Mouse (Mus musculus): ENCODE data around the gene Grap. TPM values are rescaled to one million over a fixed set of nuclear protein-coding genes. Genes with fewer than 3 reads are reported as not detected.
A peak's percentile ranks its signal among the peaks of the same experiment; 100 is the strongest.

Grap gene
- polyA plus RNA-seq, 1 experiment from 2014 or later: 9.3 TPM

GRCm38 (mm10) chr11:61687595-61687994 is 34.5 kb downstream of the Grap start:
- ATAC-seq (replicated peaks; ENCODE audit: insufficient number of reproducible peaks, insufficient read depth, low FRiP score, low read depth): 0 out of 2 replicates have a peak, but pooled peaks have one; percentile 21
- WGBS: 43% methylated on average over 2 of the region's 2 CpGs
- no peak overlapping the region for H3K27ac ChIP-seq

DNA sequence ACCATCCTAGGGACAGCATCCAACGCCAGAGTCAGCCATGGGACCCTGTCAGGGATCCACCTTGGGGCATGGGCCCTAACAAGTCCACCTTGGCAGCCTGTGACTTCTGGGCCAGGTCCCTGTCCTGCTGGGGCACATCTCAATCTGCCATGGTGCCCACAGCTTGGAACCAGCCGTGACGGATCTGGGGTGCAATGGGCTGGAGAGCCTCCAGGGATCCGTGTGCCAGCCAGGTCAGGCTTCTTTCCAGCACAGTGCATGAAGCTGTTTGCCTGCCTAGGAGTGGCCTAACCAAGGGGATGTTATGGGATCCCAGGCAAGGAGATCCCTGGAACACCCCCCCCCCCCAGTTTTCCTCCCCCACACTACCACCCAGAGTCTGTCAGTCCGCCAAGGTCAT is 39.9 kb downstream of the Grap start:
- Histone ChIP-seq H3K27ac (no peak overlapping the region), H3K9me3 (replicated peaks) (no peaks in the 10 kb centered on the region), H3K4me1 (replicated peaks) (peaks cover 18% of the 10 kb centered on the region), H3K27me3 (no peaks in the 10 kb centered on the region), H3K4me3 (no peak overlapping the region), H3K4me2 (no peak overlapping the region), H3K36me3 (no peaks in the 10 kb centered on the region), H3K9ac (no peak overlapping the region)
- no peak for ATAC-seq (replicated peaks; ENCODE audit: insufficient number of reproducible peaks, insufficient read depth, low FRiP score, low read depth)
- WGBS: 83% methylated on average over 5 of the region's 5 CpGs

More at GRCm38 (mm10) chr11:61687595-61687994, 34.5 kb downstream of the Grap start:
- peaks cover 61% of the 10 kb centered on the region for H3K4me1 ChIP-seq (replicated peaks)
- peaks cover 24% of the 10 kb centered on the region for H3K27me3 ChIP-seq
- no peaks in the 10 kb centered on the region for H3K36me3 ChIP-seq
- no peaks in the 10 kb centered on the region for H3K9me3 ChIP-seq (replicated peaks)
- no peak overlapping the region for H3K4me3 ChIP-seq
- no peak overlapping the region for H3K9ac ChIP-seq
- H3K4me2 ChIP-seq: no peak overlapping the region

DNA sequence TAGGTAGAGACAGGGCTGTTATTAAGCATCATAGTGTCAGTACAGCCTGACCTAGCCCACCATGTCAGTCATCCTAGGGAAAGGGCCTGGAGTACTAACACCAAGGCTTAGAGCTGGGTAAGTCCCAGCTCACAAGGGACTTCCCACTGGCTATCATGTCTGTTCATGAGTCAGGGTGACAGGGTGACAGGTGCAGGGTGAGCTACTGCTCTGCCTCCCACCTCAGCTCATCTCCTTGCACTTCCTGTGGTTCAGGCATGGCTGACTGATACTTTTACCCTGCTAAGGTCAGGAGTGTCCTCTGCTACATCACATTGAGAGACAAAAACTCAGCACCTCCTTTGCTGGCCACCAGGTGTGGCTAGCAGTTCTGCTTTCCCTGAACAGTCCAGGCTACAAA is 45.8 kb downstream of the Grap start:
- no peak for ATAC-seq (replicated peaks; ENCODE audit: insufficient number of reproducible peaks, insufficient read depth, low FRiP score, low read depth)
- H3K4me3 ChIP-seq: no peak overlapping the region

DNA sequence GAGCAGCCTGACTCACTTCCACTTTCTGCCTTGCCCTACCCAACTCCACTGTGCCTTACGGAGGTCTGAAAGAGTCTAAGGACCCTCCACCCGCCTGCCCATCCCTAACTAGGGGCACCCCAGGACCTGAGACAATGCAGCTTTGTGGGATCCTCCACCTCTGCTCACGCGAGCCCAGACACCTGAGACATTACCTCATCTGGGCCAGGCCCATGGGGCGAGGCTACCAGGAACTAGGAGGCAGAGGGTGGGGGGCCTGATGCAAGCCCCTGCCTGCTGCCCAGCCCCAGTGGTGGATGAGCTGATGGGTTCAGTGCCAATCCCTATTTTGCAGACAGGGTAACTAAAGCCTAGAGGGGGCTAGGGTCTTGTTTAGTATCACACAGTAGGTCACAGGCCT is 46.4 kb downstream of the Grap start:
- H3K36me3 ChIP-seq: no peaks in the 10 kb centered on the region
- H3K9me3 ChIP-seq (replicated peaks): no peaks in the 10 kb centered on the region
- no peaks in the 10 kb centered on the region for H3K27me3 ChIP-seq
- H3K4me1 ChIP-seq (replicated peaks): 0 out of 2 replicates have a peak, but pooled peaks cover 3% of the 10 kb centered on the region
- 84% methylated on average over 5 of the region's 5 CpGs for WGBS
- no peak overlapping the region for H3K4me2 ChIP-seq
- no peak overlapping the region for H3K9ac ChIP-seq
- H3K4me3 ChIP-seq: no peak overlapping the region
- no peak overlapping the region for H3K27ac ChIP-seq
- ATAC-seq (replicated peaks; ENCODE audit: insufficient number of reproducible peaks, insufficient read depth, low FRiP score, low read depth): no peak

More for the DNA sequence above, 45.8 kb downstream of the Grap start:
- 0 out of 2 replicates have a peak, but pooled peaks cover 3% of the 10 kb centered on the region for H3K4me1 ChIP-seq (replicated peaks)
- no peak overlapping the region for H3K4me2 ChIP-seq
- no peak overlapping the region for H3K27ac ChIP-seq
- H3K27me3 ChIP-seq: no peaks in the 10 kb centered on the region
- no peaks in the 10 kb centered on the region for H3K36me3 ChIP-seq
- no peak overlapping the region for H3K9ac ChIP-seq
- no peaks in the 10 kb centered on the region for H3K9me3 ChIP-seq (replicated peaks)

DNA sequence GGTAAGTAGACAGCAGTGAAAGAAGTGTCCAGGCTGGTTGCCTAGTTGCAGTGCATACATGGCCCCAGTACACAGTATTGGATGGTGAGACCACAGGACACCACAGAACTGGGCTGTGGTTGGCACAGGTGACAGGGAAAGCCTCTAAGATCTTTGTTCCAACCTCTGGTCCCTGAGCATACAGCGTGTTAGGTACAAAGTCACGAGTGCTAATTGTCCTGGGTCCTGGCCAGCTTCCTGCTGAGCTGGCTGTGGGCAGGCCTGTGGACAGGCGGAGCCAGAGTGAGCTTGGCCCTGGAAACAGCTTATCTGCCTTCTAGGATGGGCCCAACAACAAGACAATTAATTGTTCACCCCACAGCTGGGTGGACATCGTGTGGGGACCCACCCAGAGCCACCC is 46.9 kb downstream of the Grap start:
- Histone ChIP-seq H3K4me1 (replicated peaks) (0 out of 2 replicates have a peak, but pooled peaks cover 3% of the 10 kb centered on the region), H3K27me3 (no peaks in the 10 kb centered on the region), H3K9me3 (replicated peaks) (no peaks in the 10 kb centered on the region), H3K9ac (no peak overlapping the region), H3K27ac (no peak overlapping the region), H3K36me3 (no peaks in the 10 kb centered on the region), H3K4me3 (no peak overlapping the region), H3K4me2 (no peak overlapping the region)
- WGBS: 54% methylated on average over 4 of the region's 4 CpGs
- no peak for ATAC-seq (replicated peaks; ENCODE audit: insufficient number of reproducible peaks, insufficient read depth, low FRiP score, low read depth)

- Histone ChIP-seq H3K9ac (no peak overlapping the region), H3K9me3 (replicated peaks) (no peaks in the 10 kb centered on the region), H3K4me2 (no peak overlapping the region), H3K4me3 (no peak overlapping the region), H3K4me1 (replicated peaks) (0 out of 2 replicates have a peak, but pooled peaks cover 3% of the 10 kb centered on the region), H3K27ac (no peak overlapping the region), H3K27me3 (no peaks in the 10 kb centered on the region), H3K36me3 (no peaks in the 10 kb centered on the region)
- 82% methylated on average over 5 of the region's 5 CpGs for WGBS
- ATAC-seq (replicated peaks; ENCODE audit: insufficient number of reproducible peaks, insufficient read depth, low FRiP score, low read depth): no peak
Observed at GRCm38 (mm10) chr11:61701696-61702095, 48.6 kb downstream of the Grap start.

GRCm38 (mm10) chr11:61702494-61702893 is 49.4 kb downstream of the Grap start:
- Histone ChIP-seq H3K4me2 (no peak overlapping the region), H3K27ac (no peak overlapping the region), H3K4me3 (no peak overlapping the region), H3K9me3 (replicated peaks) (no peaks in the 10 kb centered on the region), H3K27me3 (no peaks in the 10 kb centered on the region), H3K36me3 (no peaks in the 10 kb centered on the region), H3K9ac (no peak overlapping the region), H3K4me1 (replicated peaks) (0 out of 2 replicates have a peak, but pooled peaks cover 3% of the 10 kb centered on the region)
- ATAC-seq (replicated peaks; ENCODE audit: insufficient number of reproducible peaks, insufficient read depth, low FRiP score, low read depth): no peak
- WGBS: 86% methylated on average over 5 of the region's 5 CpGs

- WGBS: 92% methylated on average over 2 of the region's 2 CpGs
- H3K4me2 ChIP-seq: no peak overlapping the region
- H3K4me3 ChIP-seq: no peak overlapping the region
- ATAC-seq (replicated peaks; ENCODE audit: insufficient number of reproducible peaks, insufficient read depth, low FRiP score, low read depth): no peak
- H3K4me1 ChIP-seq (replicated peaks): no peaks in the 10 kb centered on the region
- H3K27me3 ChIP-seq: no peaks in the 10 kb centered on the region
- no peak overlapping the region for H3K27ac ChIP-seq
- H3K36me3 ChIP-seq: no peaks in the 10 kb centered on the region
- no peak overlapping the region for H3K9ac ChIP-seq
- no peaks in the 10 kb centered on the region for H3K9me3 ChIP-seq (replicated peaks)
Observed at GRCm38 (mm10) chr11:61705581-61705980, 52.5 kb downstream of the Grap start.

DNA sequence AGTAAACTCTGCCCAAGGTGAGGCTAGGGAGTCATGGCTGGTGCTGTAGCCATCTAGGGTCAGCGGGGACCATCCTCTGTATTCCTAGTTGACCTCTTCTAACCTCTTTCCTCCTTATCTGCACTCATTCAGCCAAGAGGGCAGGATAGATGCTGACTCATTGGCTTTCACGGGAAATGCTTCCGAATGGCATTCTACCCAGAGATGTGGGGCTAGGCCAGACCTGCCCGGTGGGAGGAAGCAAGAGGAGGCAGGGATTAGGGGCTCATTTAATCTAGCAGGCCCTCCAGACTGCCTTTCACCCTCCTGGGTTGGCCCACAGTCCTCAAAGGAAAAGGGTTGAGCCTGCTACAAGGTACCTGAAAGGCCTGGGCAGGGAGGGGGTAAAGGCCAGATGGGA is 53.2 kb downstream of the Grap start:
- no peak for ATAC-seq (replicated peaks; ENCODE audit: insufficient number of reproducible peaks, insufficient read depth, low FRiP score, low read depth)
- no peaks in the 10 kb centered on the region for H3K27me3 ChIP-seq
- H3K4me1 ChIP-seq (replicated peaks): no peaks in the 10 kb centered on the region
- H3K4me2 ChIP-seq: no peak overlapping the region
- H3K9me3 ChIP-seq (replicated peaks): no peaks in the 10 kb centered on the region
- H3K27ac ChIP-seq: no peak overlapping the region
- no peaks in the 10 kb centered on the region for H3K36me3 ChIP-seq
- 41% methylated on average over 4 of the region's 4 CpGs for WGBS
- no peak overlapping the region for H3K9ac ChIP-seq
- H3K4me3 ChIP-seq: no peak overlapping the region

DNA sequence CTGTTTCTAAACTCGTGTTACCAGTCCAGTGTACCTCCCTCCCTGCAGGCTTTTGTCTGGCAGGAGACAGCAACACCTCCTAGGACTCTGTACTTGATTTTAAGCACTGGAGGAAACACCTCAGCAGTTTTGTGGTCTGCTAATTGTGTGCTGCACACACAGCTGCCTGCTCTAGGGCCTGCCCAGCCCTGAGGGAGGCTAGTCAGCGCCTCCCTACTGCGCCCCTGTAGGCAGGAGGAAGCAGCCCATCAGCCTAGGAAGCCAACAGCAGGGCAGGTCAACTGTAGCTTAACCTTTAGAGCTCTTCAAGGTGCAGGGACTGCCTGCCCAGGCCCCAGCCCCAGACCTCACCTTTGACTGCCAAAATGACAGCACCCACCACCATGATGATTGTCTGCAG is 55.9 kb downstream of the Grap start:
- no peaks in the 10 kb centered on the region for H3K27me3 ChIP-seq
- no peaks in the 10 kb centered on the region for H3K36me3 ChIP-seq
- ATAC-seq (replicated peaks; ENCODE audit: insufficient number of reproducible peaks, insufficient read depth, low FRiP score, low read depth): no peak
- 78% methylated on average over 3 of the region's 3 CpGs for WGBS
- H3K4me3 ChIP-seq: no peak overlapping the region
- H3K9me3 ChIP-seq (replicated peaks): no peaks in the 10 kb centered on the region
- no peak overlapping the region for H3K9ac ChIP-seq
- H3K4me2 ChIP-seq: no peak overlapping the region
- H3K27ac ChIP-seq: no peak overlapping the region
- H3K4me1 ChIP-seq (replicated peaks): no peaks in the 10 kb centered on the region

DNA sequence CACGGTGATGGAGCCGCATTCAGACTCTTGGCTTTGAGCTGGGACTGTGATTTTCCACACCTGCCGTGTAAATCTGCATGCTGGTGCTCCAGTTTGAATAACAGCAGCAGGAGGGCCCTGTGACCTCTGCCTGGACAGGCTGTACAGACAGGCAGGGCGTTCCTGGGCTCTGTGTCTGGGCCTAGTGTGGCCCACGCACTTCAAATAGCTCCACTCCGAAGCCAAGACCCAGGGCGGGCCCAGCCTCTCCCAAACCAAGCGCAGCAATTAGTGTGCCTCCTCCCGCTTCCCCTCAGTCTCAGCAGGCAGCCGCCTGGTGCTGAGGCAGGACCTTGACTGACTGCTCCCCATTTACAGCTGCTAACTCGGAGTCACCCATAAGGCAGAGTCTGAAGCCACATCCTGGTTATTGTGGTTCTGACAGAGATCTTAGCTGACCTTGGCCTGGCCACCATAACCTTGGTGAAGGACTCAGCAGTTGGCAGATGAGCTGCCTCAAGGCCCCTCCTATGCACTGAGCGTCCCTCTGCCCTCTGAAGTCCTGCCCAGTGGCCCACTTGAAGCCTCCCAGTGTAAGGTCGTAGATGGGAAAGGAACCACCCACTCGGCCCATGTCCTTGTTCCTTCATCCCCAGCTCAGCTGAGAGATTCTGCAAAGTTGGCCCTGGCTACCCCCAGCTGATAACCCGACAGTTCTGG is 60.2 kb downstream of the Grap start:
- Histone ChIP-seq H3K36me3 (no peaks in the 10 kb centered on the region), H3K27me3 (0 out of 2 replicates have a peak, but pooled peaks cover 4% of the 10 kb centered on the region), H3K9me3 (replicated peaks) (no peaks in the 10 kb centered on the region), H3K4me1 (replicated peaks) (no peaks in the 10 kb centered on the region; the same call in 1 of the 2 replicates), H3K4me3 (no peak overlapping the region), H3K27ac (no peak overlapping the region), H3K9ac (no peak overlapping the region), H3K4me2 (no peak overlapping the region)
- ATAC-seq (replicated peaks; ENCODE audit: insufficient number of reproducible peaks, insufficient read depth, low FRiP score, low read depth): no peak
- WGBS: 67% methylated on average over 15 of the region's 15 CpGs
